Mouse (Mus musculus): ENCODE data around the gene Atp6v0d1.
A peak's percentile ranks its signal among the peaks of the same experiment; 100 is the strongest.
"Not testable (repeated sequence)": the region's sequence is repeated elsewhere in the genome, so short reads cannot be mapped to it uniquely, and the experiment has no call there.

The Atp6v0d1 gene

DNA sequence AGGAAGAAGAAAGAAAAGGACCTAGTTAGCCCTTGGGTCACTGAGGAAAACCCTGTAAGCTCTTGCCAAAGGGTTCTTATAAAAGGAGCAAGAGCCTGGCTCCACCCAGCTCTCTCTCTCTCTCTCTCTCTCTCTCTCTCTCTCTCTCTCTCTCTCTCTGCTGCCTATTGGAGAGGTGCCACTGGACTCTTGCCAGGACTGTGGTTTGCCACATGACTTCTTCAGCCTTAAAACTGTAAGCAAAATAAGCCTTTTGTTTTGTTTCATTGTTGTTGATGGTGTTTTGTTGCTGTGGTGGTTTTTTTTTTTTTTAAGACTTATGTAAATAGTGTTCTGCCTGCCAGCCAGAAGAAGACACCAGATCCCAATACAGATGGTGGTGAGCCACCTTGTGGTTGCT lies 7.6 kb upstream of the Atp6v0d1 start:
- peak; percentile 81 for DNase-seq

DNA sequence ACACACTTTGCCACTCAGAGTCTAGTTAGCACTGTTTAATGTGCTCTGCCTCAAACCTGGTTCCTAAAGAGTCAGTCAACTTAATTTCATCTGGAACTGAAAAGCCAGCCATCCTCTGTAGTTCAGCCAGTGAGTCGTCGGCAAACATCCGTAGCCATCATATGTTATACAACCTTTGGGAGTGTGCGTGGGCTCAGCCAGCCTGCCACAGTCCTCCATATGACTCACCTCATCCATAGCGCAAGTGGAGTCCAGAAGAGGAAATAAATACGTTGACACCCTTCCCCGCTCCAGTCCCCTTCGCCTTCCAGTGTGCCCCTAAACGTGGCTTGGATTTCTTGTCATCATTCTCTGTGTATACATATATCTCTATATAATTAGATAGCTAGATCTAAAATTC lies 6.0 kb upstream of the Atp6v0d1 start:
- DNase-seq = no peak

DNA sequence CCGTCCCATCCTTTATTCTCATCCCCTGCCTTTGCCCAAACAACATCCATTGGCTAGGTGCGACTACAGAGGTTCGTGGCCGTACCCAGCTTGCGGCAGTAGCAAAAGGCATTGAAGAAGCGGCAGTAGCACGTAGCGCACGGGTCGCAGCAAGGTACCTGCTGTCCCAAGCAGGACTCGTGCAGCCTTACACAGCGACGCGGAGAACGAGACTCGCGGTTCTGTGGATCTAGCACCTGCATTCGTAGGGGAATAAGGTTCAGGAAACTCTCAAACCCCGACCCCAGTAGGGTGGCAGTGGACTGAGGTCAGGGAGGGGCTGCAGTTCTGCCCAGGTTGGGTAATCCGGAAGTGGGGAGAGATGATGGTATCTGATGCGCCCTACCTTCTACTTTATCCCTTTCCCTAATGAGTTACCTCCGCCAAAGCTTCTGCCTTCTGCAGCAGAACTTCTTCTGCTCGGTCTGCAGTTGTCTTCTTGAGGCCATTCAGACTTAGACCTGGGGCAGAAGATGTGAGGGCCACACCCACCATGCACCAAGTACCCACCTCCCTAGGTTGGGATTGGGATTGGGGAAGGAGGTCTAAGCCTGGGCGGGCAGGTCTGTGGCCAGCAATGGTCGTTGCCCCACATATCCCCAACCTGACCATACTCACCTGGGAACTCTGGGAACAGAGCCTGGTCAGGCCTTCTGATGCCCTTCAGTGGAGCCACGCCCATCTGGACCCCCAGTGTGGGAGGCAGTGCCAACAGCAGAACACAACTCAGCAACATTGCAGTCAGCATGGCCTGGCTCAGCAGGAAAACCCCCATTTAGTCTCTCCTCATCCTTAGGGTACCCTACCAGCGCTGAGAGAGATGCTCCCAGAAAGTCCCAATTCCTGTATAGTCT lies 1.1 kb upstream of the Atp6v0d1 start:
- peak; percentile 38 to 49 for DNase-seq

DNA sequence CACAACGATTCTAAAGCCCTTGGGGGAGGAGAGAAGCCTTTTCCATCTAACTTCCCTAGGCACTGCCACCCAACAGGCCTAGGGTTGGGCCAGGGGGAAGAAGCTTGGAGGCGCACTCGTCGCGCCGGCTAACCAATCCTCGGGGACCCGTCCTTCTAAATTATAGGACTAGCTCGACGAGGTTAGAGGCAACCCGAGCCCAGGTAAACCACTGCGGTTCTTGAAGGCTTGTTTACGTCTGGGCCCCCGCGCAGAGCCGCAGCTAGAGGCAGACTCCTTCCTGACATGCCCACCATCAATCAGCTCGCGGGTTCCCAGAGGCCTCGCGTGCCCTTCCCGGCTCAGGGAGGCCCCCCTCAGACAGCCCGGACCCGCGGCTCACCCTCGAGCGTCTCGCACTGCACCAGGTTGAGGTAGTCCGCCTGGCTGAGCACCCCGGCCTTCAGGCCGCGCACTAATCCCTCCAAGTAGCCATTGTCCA lies 406 bp downstream of the Atp6v0d1 start:
- no peak for DNase-seq

DNA sequence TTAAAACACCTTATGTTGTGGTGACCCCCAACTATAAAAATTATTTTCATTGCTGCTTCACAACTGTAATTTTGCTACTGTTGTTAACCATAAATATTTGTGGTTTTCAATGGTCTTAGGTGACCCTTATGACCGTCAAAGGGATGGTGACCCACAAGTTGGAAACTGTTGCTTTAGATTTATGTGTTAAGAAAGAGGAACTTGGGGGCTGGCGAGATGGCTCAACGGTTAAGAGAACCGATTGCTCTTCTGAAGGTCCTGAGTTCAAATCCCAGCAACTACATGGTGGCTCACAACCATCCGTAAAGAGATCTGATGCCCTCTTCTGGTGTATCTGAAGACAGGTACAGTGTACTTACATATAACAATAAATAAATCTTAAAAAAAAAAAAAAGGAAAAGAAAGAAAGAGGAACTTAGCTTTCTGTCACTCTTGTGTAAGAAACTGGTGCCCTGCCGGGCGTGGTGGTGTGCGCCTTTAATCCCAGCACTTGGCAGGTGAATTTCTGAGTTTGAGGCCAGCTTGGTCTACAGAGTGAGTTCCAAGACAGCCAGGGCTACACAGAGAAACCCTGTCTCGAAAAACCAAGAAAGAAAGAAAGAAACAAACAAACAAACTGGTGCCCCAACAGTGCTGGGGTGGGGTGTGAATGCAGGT lies 1.1 kb downstream of the Atp6v0d1 start:
- DNase-seq = not testable (repeated sequence)

DNA sequence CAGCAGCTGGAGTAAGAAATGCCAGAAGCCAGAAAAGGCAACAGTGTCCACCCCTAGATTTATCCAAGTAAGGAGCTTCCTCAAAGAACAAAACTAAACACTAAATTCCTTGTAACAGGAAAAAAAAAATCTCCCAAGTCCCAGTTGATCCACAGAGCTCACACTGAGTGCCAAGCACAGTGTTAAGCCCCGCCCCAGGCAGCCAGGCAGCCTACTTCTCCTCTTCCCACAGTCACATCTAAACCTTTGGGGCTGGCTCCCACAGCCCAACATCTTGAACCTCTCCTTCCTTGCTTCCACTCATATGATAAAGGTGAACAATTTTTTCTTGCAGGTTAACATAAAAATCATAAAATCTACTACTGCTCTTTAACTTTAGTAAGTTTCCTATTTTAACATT lies 2.0 kb downstream of the Atp6v0d1 start:
- no peak for DNase-seq

DNA sequence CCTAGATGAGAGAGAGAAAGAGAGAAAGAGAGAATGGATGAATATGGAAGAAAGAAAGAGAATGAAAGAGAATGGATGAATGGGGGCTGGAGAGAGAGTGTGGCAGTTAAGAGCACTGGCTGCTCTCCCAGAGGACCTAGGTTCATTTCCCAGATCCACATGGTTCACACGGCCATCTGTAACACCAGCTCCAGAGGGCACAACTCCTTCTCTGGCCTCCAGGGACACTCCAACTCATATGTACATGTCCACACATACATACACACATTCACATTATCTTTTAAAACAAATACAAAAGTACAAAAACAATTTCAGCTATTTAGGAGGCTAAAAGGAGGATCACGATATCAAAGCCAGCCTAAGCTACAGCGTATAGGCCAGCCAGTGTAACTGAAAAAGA lies 3.0 kb downstream of the Atp6v0d1 start:
- DNase-seq = no peak

DNA sequence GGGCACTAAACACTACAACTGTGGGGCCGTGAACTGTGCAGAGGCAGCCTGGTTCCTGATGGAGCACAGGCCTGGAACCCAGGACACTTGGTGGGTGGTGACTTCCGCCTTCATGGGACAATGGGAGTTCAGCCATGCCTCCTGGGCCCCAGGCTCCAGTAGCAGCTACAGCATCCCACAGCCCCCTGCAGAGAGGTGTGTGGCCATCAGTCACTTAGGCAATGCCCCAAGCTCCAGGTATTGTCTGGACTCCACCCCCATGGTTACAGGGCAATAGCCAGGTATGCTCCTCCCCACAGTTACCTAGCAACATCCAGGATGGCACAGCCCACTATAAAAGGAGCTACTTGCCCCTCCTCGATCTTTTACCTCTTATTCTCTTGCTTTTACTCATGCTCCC lies 10.6 kb downstream of the Atp6v0d1 start:
- peak in 1 of 2 experiments; percentile 43 for DNase-seq

DNA sequence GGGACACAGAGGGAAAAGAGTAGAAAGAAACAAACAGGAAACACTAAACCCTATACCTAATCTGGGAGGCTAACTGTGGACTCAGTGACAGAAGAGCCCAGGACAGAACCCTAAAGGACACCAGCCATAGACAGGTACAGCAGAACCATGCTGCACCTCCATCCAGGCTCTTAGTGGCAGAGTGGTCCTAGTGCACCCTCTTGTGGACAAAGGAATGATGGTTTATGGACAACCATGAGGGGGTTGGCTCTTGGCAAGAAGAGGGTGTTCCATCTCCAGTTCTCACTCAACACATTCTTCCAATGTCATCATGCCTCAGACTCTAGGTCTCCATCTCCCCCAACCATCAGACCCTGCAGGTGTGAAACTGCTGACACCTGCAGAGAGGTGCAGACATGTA lies 11.8 kb downstream of the Atp6v0d1 start:
- DNase-seq = peak; percentile 70 to 79

DNA sequence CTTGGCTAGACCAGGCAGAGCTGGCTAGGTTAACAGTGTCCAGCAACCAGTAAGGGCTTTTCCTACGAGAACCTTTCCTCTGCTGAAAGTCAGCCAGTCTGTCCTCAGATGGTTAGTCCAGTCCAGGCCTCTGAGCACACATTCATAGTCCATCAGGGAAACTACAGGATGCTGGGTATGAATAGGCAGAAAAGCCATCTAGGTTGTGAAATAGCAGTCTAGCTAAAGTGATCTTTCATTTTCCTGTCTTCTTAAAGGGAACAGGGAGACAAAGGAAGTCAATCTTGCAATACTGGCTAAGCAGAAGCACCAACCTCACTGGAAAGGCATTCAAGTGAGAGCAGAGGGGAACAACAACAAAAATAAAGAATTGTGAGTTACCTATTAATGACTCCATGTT lies 13.0 kb downstream of the Atp6v0d1 start:
- DNase-seq = no peak

DNA sequence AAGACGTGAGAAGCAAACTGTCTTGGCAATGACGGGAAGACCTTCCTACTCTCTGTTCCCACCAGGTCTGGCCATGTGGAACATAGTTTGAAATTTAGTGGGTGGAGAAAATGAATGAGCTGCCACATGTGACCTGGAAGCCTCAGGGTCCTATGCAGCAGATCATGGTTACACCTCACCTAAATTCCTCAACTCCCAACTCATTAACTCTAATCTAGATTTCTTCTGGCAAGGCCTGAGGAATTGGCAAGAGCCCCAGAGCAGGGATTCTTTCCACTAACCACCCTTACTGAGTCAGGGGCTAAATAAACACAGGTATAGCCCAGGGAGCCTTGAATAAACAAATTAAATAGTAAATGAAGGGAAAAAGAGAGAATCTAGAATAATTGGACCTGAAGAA lies 13.8 kb downstream of the Atp6v0d1 start:
- no peak for DNase-seq

DNA sequence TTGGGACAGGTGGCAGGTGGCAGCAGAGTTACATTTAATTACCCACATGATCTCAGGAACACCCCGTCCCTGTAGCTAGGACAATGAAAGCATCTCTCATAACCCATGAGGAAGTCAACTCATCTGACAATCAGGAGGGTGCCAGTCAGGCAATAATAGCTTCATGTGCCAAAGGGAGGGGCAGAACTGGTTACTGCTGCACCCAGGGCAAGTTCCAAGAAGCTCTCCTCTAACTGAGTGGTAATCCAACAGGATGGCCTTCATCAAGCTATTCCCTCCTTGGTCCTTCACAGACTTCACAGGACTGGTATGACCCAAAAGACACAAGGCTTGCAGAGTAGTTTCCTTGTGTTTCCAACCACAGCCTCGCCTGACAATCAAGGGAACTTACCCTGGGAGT lies 15.8 kb downstream of the Atp6v0d1 start:
- no peak for DNase-seq

DNA sequence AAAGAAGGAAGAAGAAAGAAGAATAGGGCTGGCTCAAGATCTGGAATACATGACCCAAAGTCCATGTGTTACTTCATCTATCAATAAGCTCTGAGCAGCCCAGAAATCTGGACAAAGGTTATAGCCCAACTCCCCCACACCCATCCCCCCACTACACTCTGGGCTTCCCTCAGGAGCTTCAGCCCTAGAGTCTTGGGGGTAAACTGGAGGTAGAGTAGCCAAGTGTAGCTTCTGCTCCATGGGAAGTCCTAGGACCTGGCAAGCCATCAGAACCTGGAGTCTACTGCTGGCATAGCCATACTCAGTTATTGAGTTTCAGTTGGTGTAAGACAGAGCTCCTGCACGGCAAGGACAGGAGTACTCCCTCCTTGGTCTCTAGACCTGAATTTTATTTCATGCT lies 16.3 kb downstream of the Atp6v0d1 start:
- DNase-seq = no peak

DNA sequence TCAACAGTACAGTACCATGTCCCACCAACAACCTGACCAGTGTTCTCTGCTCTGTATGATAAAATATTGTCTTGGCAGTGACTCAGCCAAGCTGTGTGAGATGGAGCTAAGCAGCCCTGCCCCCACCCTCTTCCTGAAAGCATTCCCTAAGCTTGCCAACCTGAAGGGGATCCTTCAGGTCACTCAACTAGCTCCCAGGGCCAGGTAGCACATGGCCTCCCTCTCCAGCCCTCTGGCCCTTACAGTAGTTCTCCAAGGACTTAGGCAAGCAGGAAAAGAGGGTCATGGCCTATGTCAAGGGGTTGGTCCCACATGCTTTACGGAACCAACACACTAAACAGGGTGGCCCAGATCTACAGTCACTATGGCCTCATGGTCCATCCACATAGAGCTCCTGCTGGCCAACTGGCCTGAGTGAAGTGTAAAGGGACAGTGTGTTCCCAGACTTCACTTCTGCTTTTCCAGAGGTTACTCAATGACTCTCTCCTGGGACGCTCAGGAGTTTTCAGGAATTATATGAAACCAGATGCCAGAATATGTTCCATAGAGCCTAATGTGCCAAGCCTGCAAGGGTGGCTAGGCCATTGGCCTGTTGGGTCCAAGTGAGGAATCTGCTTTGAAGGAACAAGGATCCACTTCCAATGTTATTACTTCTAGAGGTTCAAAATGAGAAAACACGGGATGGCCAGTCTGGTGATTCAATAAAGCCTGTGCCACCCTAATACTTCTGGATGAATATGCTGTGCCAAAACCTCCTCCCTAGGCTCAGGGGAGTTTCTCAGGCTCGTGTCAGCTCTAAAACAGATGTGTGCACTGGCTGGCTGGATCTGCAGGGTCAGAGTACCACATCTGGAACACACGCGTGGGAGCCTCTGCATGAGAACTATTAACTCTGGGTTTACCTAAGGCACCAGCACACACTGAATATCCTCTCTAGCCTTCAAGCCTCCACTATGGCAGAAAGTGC lies 19.2 kb downstream of the Atp6v0d1 start:
- DNase-seq = peak; percentile 55 to 68

DNA sequence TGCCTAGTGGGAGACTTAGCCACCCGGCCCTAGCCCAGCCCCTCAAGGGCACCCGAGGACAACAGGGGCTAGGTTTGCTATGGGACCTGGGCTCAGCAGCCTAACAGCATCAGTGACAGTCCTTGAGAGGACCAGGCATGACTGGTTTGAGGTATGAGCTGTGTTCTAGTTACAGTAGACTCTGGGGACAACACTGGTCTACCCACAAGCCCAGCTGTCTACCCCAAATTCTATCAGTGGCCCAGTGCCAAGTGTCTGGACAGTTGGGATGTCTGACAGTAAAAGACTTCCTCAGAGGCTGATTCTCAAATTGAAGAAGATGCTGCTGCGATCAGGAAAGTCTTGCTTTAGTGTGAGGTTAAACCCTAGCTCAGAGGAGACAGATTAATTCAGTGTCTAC lies 20.6 kb downstream of the Atp6v0d1 start:
- peak in 1 of 2 experiments; percentile 28 for DNase-seq

DNA sequence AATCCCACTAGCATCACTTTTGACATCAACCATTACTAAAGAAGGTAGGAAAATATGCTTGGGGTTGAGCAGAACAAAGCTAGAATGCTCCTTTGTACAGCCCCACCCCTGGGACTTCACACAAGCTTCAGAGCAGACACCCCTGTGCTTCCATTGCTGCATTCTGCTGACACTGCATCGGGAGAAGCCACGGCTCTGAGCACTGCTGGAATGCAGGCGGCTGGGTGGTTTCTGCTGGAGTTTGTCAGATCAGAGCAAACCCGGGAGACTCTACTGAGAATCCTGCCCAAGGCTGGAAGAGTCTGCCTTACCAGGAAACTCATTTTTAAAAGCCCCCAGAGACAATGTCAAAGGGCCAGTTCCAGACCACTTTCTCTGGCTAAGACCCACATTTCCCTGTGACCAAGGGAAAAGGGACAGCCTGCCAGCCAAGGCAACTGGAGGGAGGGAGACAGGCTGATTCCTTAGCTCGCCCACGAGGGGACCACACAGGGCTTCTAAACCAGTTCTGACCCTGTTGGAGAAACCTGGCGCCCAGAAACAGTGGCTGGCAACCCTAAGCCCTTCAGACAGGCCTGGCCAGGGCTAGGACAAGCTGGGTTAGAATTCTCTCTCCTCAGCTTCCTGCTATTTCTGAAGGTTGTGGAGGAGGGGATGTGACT lies 21.2 kb downstream of the Atp6v0d1 start:
- DNase-seq = peak; percentile 67 to 83

DNA sequence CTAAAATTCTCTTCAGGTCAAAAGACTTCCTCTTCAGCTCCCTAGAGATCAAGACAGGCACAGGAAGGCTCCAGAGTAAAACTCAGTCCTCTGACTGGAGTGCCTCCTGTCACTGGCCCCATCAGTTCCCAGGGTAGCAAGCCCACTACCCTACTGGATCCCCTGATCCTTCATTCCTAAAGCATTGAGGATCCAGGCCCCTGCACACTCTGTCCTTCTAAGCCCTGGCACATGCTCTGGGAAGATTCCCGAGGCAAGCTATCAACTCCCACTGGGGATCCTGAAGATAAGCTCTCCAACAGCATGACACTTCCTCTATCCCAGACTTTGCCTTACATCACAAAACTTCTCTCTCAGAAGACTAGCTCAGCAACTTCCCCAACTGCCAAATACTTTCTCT lies 22.1 kb downstream of the Atp6v0d1 start:
- DNase-seq = peak in 1 of 2 experiments; percentile 5

DNA sequence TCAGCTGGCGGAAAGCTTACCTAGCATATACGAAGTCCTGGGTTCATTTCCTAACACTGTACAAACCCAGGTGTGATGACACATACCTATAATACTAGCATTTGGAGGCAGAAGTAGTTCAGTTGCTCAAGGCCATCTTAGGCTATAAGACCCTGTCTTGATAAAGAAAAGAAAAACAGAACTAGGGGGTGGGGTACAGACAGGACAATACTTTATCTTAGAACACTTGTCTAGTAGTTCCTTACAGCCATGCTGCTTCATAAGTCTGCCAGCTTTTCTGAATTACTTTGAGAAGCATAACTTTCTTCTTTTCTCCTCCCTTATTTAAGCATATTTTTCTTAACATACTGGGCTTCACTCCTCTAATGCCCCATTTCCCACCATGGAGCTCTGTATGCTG lies 23.0 kb downstream of the Atp6v0d1 start:
- no peak for DNase-seq

DNA sequence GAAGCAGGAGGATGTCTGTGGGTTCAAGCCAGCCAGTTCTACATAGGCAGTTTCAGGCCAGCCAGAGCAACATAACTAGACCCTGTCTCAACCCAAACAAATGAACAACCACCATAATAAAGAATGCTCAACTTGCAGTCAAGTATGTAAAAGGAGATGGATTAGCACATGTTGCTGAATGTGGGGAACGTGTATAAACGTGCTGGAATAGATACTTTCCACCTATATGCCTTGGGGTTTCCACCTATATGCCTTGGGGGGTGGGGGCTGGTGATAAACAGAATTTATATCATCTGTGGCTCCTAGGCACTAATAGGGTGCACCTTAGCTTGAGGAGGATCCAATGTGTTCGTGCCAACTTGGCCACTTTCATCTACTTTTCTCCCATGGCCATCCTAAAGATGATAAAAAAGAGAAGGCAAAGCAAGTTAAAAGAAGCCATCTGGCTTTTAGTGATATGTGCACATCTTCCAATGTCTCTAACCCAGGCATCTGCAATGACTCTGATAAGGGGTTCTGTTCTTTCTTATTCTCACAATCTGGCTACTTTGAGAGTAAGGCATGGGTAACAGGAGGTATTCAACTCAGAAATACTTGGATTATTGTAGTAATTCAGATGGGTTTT lies 23.7 kb downstream of the Atp6v0d1 start:
- DNase-seq = no peak

DNA sequence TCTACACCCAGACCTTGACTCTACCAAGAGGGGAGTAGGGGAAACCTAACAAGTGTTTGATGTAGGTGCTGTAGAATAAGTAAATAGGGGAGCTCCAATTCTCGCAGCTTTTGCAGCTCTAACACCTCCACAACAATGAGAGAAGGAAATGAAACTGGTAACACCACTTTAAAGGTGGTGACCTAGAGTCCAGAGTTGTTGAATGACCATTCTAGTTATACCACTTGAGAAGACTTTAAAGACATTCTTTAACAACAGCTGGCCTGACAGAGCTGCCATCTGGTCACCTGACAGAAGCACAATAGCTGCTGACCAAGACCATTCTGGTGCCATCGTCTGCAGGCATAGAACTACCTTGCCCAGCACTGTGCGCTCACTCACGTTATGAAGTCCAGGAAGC lies 26.9 kb downstream of the Atp6v0d1 start:
- DNase-seq = peak in 1 of 2 experiments; percentile 1

DNA sequence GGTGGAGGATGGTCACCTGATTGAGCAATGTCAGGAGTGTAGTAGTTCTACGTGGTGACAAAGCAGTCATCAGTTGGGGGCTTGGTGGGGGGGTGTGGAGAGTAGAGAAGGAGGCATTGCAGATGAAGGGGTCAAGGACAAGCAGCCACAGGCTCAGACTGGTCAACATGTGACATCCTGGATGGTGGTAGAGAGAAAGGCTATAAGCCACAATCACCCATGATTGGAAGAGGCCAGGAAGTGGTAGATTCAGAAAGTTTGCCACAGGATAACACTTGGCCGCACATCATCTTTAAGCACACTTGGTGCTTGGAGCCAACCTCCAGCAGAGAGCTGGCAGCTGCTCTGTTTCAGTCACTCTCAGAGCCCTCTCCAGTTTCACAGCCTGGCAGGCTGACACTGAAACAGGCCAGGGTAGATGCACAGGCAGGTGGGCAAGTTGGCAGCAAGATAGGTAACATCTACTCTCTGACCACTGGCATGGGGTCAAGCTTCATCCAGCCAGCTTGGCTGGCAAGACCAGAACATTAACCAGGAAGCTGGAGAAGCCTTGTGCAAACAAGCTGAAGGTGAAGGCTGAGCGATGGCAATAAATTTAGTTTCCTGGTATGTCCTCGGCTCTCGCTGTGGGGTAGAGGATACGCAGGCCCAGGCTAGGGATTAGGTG lies 28.7 kb downstream of the Atp6v0d1 start:
- DNase-seq = peak in 1 of 2 experiments; percentile 1
